25 mouse cellular contexts compared by ENCODE assay signal in the genomic region with DNA sequence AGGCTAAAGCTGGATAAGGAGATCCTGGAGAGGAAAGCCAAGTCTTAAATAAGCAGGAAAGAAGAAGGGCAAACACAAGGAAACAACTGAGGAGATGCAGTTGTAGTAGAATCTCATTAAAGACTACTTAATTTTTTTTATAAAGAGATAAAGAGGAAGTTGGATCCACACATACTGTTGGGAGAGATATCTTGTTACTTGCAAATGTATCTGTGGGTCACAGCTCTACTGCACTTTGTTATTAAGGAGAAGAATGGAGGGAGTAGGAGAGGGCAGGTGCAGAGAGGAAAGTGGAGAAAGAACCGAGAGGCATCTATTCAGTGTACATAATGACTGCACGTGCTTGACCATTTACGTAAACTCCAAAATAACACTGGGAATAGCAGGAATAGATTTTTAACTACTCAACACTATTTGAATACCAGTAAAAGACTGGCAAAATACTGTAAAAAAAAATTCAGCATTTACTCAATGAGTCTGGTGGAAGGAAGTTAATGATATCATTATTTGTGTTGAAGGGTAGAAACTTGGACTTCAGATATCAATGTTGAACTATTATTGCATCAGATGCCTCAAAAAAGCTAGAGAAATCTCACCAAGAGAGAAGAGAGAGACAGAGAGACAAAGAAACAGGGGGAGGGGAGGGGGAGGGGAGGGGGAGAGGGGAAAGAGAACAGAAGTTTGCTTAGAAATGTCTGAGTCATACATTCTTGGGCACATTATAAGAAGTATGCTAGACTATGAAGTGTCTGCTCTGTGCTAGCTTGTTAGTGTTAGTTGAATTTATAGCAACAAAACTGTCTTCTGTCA. TPM values are rescaled to one million over a fixed set of nuclear protein-coding genes. Genes with fewer than 3 reads are reported as not detected.
DNase-seq lines count a peak whose midpoint lies in the region; ATAC-seq and TF ChIP-seq lines count a peak whose summit lies in the region.
"Had no signal": no experiment of that assay in that cellular context is flagged by ENCODE, and none has a peak within 500 bp of the region (broad histone marks: within the 10 kb centered on the region; RNA-seq: fewer than 3 reads in every experiment).

No protein-coding gene starts in this region.

- H3K9ac ChIP-seq in forebrain, embryonic 14.5 days (ENCODE audit: low read length), result no peak overlapping the region
- no peak overlapping the region for H3K9ac ChIP-seq in forebrain, embryonic 13.5 days
- H3K9ac ChIP-seq: forebrain, postnatal 0 days; heart, embryonic 13.5 days; hindbrain, embryonic 12.5 days; kidney, embryonic 15.5 days; limb, embryonic 15.5 days had no signal

- H3K36me3 ChIP-seq in forebrain, embryonic 14.5 days (ENCODE audit: control insufficient read depth, insufficient read depth, low read length), result no peaks in the 10 kb centered on the region
- H3K36me3 ChIP-seq in forebrain, embryonic 13.5 days (ENCODE audit: poor library complexity, severe bottlenecking), result no peaks in the 10 kb centered on the region
- H3K36me3 ChIP-seq in hindbrain, embryonic 10.5 days, result peaks cover 13% of the 10 kb centered on the region; the same call in 1 of the 2 replicates
- H3K36me3 ChIP-seq in kidney, adult 2 months (ENCODE audit: control insufficient read depth, insufficient read depth, low read length), result no peaks in the 10 kb centered on the region
- H3K36me3 ChIP-seq: hindbrain, embryonic 12.5 days; limb, embryonic 15.5 days had no signal

- peak; percentile 8 for DNase-seq in forebrain, embryonic 14.5 days (ENCODE audit: low spot score)
- DNase-seq in Muller cell, postnatal 12 days (ENCODE audit: inconsistent ontology term), result peak; percentile 80
- DNase-seq in hindbrain, embryonic 10.5 days (ENCODE audit: low spot score), result no peak
- DNase-seq in kidney, adult 2 months, result no peak
- no peak for DNase-seq in adrenal gland, postnatal 25 days
- DNase-seq: cerebellum, adult 11-12 months; cerebellum, postnatal 25 days; embryo, embryonic 11 days; forebrain, postnatal 0 days; gastrocnemius, postnatal 14 days; heart, adult 18-20 months; heart, postnatal 14 days; kidney, postnatal 4 days; lung, adult 2 months; lung, postnatal 36 days; right cerebral cortex, postnatal 25 days had no signal

- TF ChIP-seq POLR2A in kidney, adult 2 months (IDR thresholded peaks at IDR 0.05; ENCODE audit: low read depth, low read length), result no peak

- H3K9me3 ChIP-seq in forebrain, embryonic 14.5 days (replicated peaks; ENCODE audit: control insufficient read depth, low read length), result no peaks in the 10 kb centered on the region
- no peaks in the 10 kb centered on the region for H3K9me3 ChIP-seq in forebrain, embryonic 13.5 days (replicated peaks)
- no peaks in the 10 kb centered on the region for H3K9me3 ChIP-seq in hindbrain, embryonic 10.5 days
- H3K9me3 ChIP-seq: heart, embryonic 13.5 days; hindbrain, embryonic 12.5 days; kidney, embryonic 15.5 days; limb, embryonic 15.5 days; midbrain, embryonic 10.5 days had no signal

- no peak overlapping the region for H3K27ac ChIP-seq in forebrain, embryonic 14.5 days (ENCODE audit: low read depth, low read length)
- no peak overlapping the region for H3K27ac ChIP-seq in forebrain, embryonic 13.5 days
- no peak overlapping the region for H3K27ac ChIP-seq in hindbrain, embryonic 10.5 days
- H3K27ac ChIP-seq in kidney, adult 2 months (ENCODE audit: insufficient read depth, low read depth, low read length), result no peak overlapping the region
- H3K27ac ChIP-seq: heart, embryonic 13.5 days; hindbrain, embryonic 12.5 days; kidney, embryonic 15.5 days; limb, embryonic 15.5 days; midbrain, embryonic 10.5 days had no signal

- H3K4me1 ChIP-seq in forebrain, embryonic 14.5 days (ENCODE audit: control insufficient read depth, insufficient read depth, low read length), result peaks cover 16% of the 10 kb centered on the region
- peaks cover 24% of the 10 kb centered on the region for H3K4me1 ChIP-seq in forebrain, embryonic 13.5 days
- H3K4me1 ChIP-seq in hindbrain, embryonic 10.5 days (replicated peaks), result peaks cover 23% of the 10 kb centered on the region
- peaks cover 5% of the 10 kb centered on the region; the same call in 1 of the 2 replicates for H3K4me1 ChIP-seq in kidney, adult 2 months (ENCODE audit: control insufficient read depth, insufficient read depth, low read length)

- ATAC-seq in forebrain, embryonic 14.5 days, result no peak
- ATAC-seq in forebrain, embryonic 13.5 days, result no peak
- ATAC-seq in granulocyte monocyte progenitor cell, adult 5-6 weeks (replicated peaks; ENCODE audit: poor library complexity, severe bottlenecking), result peak; percentile 35; the same call in 1 of the 2 replicates
- peak; percentile 64 for ATAC-seq in megakaryocyte-erythroid progenitor cell, adult 5-6 weeks (replicated peaks; ENCODE audit: low FRiP score, low TSS enrichment, poor library complexity, severe bottlenecking)
- ATAC-seq: forebrain, postnatal 0 days; intestine, postnatal 0 days had no signal

- no peak for TF ChIP-seq CTCF in kidney, adult 2 months (conservative IDR thresholded peaks at IDR 0.05; ENCODE audit: insufficient read depth, insufficient read length, low read depth, low read length)

- H3K4me3 ChIP-seq in forebrain, embryonic 14.5 days (ENCODE audit: low read depth, low read length), result no peak overlapping the region
- H3K4me3 ChIP-seq in forebrain, embryonic 13.5 days, result no peak overlapping the region
- H3K4me3 ChIP-seq in hindbrain, embryonic 10.5 days, result no peak overlapping the region
- H3K4me3 ChIP-seq in kidney, adult 2 months (ENCODE audit: insufficient read depth, low read depth, low read length), result no peak overlapping the region
- H3K4me3 ChIP-seq: heart, embryonic 13.5 days; hindbrain, embryonic 12.5 days; kidney, embryonic 15.5 days; limb, embryonic 15.5 days; midbrain, embryonic 10.5 days had no signal

- H3K4me2 ChIP-seq in forebrain, embryonic 14.5 days (ENCODE audit: low read length), result no peak overlapping the region
- no peak overlapping the region for H3K4me2 ChIP-seq in forebrain, embryonic 13.5 days
- H3K4me2 ChIP-seq: heart, embryonic 13.5 days; hindbrain, embryonic 12.5 days; kidney, embryonic 15.5 days; limb, embryonic 15.5 days had no signal

- no peaks in the 10 kb centered on the region for H3K27me3 ChIP-seq in forebrain, embryonic 14.5 days (replicated peaks; ENCODE audit: control insufficient read depth, insufficient read depth, low read length)
- H3K27me3 ChIP-seq in forebrain, embryonic 13.5 days, result no peaks in the 10 kb centered on the region
- H3K27me3 ChIP-seq in hindbrain, embryonic 10.5 days (ENCODE audit: insufficient read depth, poor library complexity, severe bottlenecking), result no peaks in the 10 kb centered on the region
- H3K27me3 ChIP-seq in kidney, adult 2 months (replicated peaks; ENCODE audit: control insufficient read depth, insufficient read depth, low read length), result no peaks in the 10 kb centered on the region
- H3K27me3 ChIP-seq: heart, embryonic 13.5 days; hindbrain, embryonic 12.5 days; kidney, embryonic 15.5 days; limb, embryonic 15.5 days had no signal

- WGBS in forebrain, embryonic 14.5 days, result 57% methylated on average over 3 of the region's 3 CpGs
- 55% methylated on average over 3 of the region's 3 CpGs for WGBS in forebrain, embryonic 13.5 days
- 91% methylated on average over 3 of the region's 3 CpGs for WGBS in hindbrain, embryonic 10.5 days
- WGBS in kidney, adult 2 months, result 89% methylated on average over 3 of the region's 3 CpGs

RNA-seq across cellular contexts. Expression of gene Pdzd8, which starts 7.5 kb away (rescaled TPM):
- 11.2 and 12.3 TPM in 2 replicates for polyA plus RNA-seq in forebrain, embryonic 14.5 days (2014; fragmentation: Nextera tagmentation; extraction: Ambion mirVana)
- polyA plus RNA-seq in forebrain, embryonic 13.5 days (2015; fragmentation: Nextera tagmentation; extraction: Ambion mirVana), result 8.4 and 9.4 TPM in 2 replicates
- 46.8 and 51.9 TPM in 2 replicates for total RNA-seq in granulocyte monocyte progenitor cell, adult 5-6 weeks (2014; fragmentation: Nextera tagmentation)
- total RNA-seq in granulocyte monocyte progenitor cell, adult 5-6 weeks (2017), result 57.6 and 59.1 TPM in 2 replicates
- 31.9 and 35.1 TPM in 2 replicates for total RNA-seq in megakaryocyte-erythroid progenitor cell, adult 5-6 weeks (2014; fragmentation: Nextera tagmentation)
- 35.5 and 41.3 TPM in 2 replicates for total RNA-seq in megakaryocyte-erythroid progenitor cell, adult 5-6 weeks (2017)
- 8.3 and 9.5 TPM in 2 replicates for polyA plus RNA-seq in hindbrain, embryonic 10.5 days (2016; fragmentation: Nextera tagmentation; extraction: Ambion mirVana)
- polyA plus RNA-seq in kidney, adult 2 months (2012; rRNA removed), result 5.6 and 5.8 TPM in 2 replicates
- total RNA-seq in adrenal gland, postnatal 25 days (2021), result 34.8 and 38.9 TPM in 2 replicates

RNA-seq across cellular contexts. Expression of gene Rps12-ps3, which starts 16.0 kb away (rescaled TPM):
- 9.8 and 28.2 TPM in 2 replicates for polyA plus RNA-seq in forebrain, embryonic 14.5 days (2014; fragmentation: Nextera tagmentation; extraction: Ambion mirVana)
- polyA plus RNA-seq in forebrain, embryonic 13.5 days (2015; fragmentation: Nextera tagmentation; extraction: Ambion mirVana), result 5.0 and 7.9 TPM in 2 replicates
- 373 and 396 TPM in 2 replicates for total RNA-seq in granulocyte monocyte progenitor cell, adult 5-6 weeks (2014; fragmentation: Nextera tagmentation)
- 747 and 1,107 TPM in 2 replicates for total RNA-seq in granulocyte monocyte progenitor cell, adult 5-6 weeks (2017)
- 403 and 406 TPM in 2 replicates for total RNA-seq in megakaryocyte-erythroid progenitor cell, adult 5-6 weeks (2014; fragmentation: Nextera tagmentation)
- 963 and 1,109 TPM in 2 replicates for total RNA-seq in megakaryocyte-erythroid progenitor cell, adult 5-6 weeks (2017)
- 3.3 and 17.4 TPM in 2 replicates for polyA plus RNA-seq in hindbrain, embryonic 10.5 days (2016; fragmentation: Nextera tagmentation; extraction: Ambion mirVana)
- polyA plus RNA-seq in kidney, adult 2 months (2012; rRNA removed), result 1,736 and 1,795 TPM in 2 replicates
- 267 and 689 TPM in 2 replicates for total RNA-seq in adrenal gland, postnatal 25 days (2021)

Comparison
In these comparisons a context has a peak if more than half of its experiments do, and no peak if none do; other contexts are left out.
1. ATAC-seq: peak in granulocyte monocyte progenitor cell, adult 5-6 weeks (single experiment) and megakaryocyte-erythroid progenitor cell, adult 5-6 weeks (single experiment); none in forebrain, embryonic 14.5 days (single experiment) and forebrain, embryonic 13.5 days (single experiment).
2. DNase-seq: peak in forebrain, embryonic 14.5 days (single experiment) and Muller cell, postnatal 12 days (single experiment); none in hindbrain, embryonic 10.5 days (single experiment), kidney, adult 2 months (single experiment) and adrenal gland, postnatal 25 days (single experiment).
3. RNA of gene Rps12-ps3, which starts 16.0 kb away (polyA plus RNA-seq): 1,736 to 1,795 TPM in kidney, adult 2 months; 9.8 to 28.2 TPM in forebrain, embryonic 14.5 days, 3.3 to 17.4 TPM in hindbrain, embryonic 10.5 days and 5.0 to 7.9 TPM in forebrain, embryonic 13.5 days; every median in the first group is over 10 times any median in the second.